Mouse (Mus musculus) bone marrow macrophage, adult 2 months (primary cell): ENCODE measurements around the gene Tmem109.

Source experiments
- CTCF ChIP-seq: IDR thresholded peaks from 2 replicates; pipeline ENCODE4 v1.5.1; 2012; ENCODE audit warnings: low read depth, mild to moderate bottlenecking, low read length, moderate library complexity
- POLR2A ChIP-seq: IDR thresholded peaks from 2 replicates; pipeline ENCODE4 v1.6.1; 2012; ENCODE audit warnings: mild to moderate bottlenecking, low read depth, low read length, borderline replicate concordance

GRCm38 (mm10) chr19:10924220-10924619, 42.4 kb upstream of the Tmem109 start:
- TF ChIP-seq CTCF = no peak
- no peak for TF ChIP-seq POLR2A
